Mouse (Mus musculus): ENCODE measurements around the gene Rgs12.

Gene Rgs12

DNA sequence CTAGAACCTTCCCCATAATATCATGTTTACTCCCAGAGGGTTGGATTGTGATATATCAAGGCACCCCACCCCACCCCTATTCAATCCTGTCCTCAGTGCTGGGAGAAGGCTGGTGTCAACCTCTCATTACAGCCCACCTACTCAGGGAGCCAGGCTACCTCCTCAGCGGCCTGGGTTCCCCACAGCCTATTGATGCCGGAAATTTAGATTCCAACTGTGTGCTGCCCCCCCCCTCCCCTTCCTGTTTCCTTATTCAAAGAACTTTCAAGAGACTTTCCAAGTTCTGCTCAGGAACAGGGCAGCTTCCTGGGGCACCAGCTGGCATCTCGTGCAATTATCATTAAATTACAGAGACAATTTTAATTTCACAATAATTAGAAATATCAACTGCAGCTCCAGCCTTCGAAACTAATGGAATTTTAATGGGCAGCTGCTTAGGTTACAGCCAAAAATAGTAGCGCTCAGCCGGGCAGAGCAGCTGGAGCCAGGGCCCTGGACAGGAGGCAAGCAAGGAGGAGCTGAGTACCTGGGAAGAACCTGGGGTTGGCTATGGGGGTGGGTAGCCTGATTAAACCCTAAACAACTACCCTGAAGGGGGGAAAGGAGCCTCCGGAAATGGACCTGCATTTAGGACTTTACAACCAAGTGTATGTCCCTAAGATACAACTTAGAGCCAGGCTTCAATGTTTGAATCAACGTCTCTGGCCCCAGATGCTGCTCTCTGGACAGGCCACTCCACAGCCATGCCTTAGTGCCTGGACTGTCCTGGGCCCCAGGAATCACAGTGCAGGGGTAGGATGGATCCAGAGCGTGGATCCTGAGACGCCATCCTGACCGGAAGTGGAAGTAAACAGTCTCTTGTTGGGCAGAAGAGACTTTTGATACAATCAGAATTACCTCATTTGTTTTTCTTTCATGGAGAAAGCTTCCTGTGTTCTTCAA lies 17.5 kb upstream of the Rgs12 start:
- no peak for DNase-seq

GRCm38 (mm10) chr5:34932458-34932806 lies 16.8 kb upstream of the Rgs12 start:
- DNase-seq = no peak

DNA sequence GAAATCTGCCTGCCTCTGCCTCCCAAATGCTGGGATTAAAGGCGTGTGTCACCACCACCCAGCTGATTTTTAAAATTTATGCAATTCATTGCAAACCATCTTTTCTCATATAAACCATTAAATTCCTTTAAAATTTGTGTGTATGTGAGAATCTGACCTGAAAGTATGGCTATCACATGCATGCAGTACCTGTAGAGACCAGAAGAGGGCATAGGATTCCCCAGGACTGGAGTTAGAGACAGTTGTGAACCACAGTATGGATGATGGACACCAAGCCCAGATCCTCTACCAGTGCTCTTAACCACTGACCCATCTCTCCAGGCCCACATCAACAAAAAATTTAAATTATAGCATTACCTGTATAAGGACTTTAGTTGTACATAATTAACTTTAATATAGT lies 15.8 kb upstream of the Rgs12 start:
- no peak for DNase-seq

GRCm38 (mm10) chr5:34941710-34942470 lies 7.4 kb upstream of the Rgs12 start:
- DNase-seq = no peak

GRCm38 (mm10) chr5:34943428-34943827 lies 5.8 kb upstream of the Rgs12 start:
- DNase-seq = no peak

DNA sequence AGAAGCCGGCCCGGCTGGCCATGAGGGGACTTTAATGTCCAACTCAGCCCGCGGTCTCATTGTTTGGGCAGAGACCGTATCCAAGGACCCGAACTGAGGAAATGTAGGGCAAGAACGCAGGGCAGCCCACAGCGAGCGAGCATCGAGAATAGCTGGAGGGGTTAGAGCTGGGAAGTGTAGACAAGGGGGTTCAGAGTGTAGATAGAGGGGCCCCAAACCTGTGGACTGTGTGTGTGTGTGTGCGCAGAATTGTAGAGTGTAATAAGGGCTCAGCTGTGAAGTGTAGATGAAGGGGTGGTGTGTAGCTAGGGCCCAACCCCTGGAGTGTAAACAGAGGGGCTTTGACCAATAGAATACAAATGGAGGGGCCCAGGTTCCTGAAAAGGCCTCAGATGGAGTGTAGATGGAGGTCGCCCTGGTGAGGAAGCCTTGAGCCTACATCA lies 545 bp downstream of the Rgs12 start:
- no peak for DNase-seq

GRCm38 (mm10) chr5:34950486-34951160 lies 1.4 kb downstream of the Rgs12 start:
- DNase-seq = no peak

GRCm38 (mm10) chr5:34951161-34951834 lies 2.1 kb downstream of the Rgs12 start:
- peak in 1 of 2 experiments; percentile 26 for DNase-seq

- no peak for DNase-seq
Observed at GRCm38 (mm10) chr5:34954508-34954907, 5.3 kb downstream of the Rgs12 start.

GRCm38 (mm10) chr5:34955630-34956029 lies 6.4 kb downstream of the Rgs12 start:
- DNase-seq = peak; percentile 33 to 52

DNA sequence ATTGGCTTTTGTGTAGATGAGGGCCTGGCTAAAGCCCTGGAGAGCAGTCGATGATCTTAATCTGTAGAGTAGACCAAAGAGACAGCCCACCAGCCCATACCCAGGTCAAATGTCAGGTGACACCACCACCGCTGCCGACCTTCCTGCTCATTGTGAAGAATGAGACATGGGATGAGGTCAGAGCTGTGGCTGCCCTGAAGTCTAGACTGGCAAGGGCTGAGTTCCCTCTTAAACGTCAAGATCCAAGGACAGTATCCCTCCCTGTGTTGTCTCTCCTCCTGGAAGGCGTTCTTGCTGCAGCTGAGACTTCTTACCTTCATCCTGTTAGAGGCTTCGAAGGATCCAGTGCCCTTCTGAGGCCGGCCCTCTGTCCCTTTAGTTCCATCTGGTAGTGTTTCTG lies 6.9 kb downstream of the Rgs12 start:
- DNase-seq = no peak

- DNase-seq = peak in 1 of 2 experiments; percentile 27
Observed at GRCm38 (mm10) chr5:34957015-34957414, 7.8 kb downstream of the Rgs12 start.

DNA sequence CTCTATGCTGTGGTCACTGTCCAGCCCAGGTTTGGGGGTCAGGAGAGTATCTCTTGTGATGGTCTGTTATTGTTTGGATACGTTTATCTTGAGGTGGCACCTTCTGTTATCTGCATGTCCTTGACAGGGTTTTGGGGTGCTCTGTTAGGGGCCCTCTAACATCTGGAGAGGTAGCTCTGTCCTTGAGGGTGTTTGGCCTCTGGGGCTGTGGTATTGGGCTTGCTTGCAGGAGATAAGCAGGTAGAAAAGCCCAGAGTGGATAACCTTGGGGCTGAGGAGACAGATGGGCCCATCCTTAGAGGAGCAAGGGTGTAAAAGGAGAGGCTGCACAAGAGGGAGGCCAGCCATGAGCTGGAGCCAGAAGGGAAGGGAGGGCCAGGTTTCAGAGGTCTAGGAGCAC lies 10.8 kb downstream of the Rgs12 start:
- no peak for DNase-seq

DNA sequence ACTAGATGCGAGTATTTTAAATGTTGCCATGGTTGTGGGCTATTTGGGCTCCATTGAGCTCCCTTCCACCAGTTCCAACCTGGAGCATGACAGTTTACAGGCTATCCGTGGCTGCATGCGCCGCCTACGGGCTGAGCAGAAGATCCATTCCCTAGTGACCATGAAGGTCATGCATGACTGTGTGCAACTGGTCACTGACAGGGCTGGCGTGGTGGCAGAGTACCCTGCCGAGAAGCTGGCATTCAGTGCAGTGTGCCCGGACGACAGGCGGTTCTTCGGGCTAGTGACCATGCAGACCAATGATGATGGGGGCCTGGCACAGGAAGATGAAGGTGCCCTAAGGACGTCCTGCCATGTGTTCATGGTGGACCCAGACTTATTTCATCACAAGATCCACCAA lies 16.3 kb downstream of the Rgs12 start:
- DNase-seq = peak in 1 of 2 experiments; percentile 23

- DNase-seq = no peak
Observed at GRCm38 (mm10) chr5:34968386-34968785, 19.1 kb downstream of the Rgs12 start.

DNA sequence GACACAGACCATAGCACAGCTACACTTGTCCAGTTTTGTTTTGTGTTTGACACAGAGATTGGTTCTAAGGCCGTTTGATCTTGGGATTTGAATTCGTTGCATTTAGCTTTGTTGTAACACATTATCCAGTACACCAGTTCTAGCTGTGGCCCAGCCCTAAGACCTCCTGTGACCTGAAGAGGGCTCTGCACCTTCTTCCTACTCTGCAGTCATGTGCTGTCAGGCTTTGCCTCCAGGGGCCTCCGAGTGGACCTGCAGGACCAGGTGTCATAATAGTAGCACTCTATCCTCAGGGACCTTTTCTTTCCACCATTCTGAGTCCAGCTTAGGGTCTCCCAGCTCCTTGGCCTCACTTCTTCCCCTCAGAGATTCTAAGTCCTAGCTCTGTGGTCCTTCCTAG lies 23.2 kb downstream of the Rgs12 start:
- no peak for DNase-seq

- DNase-seq = no peak
Observed at GRCm38 (mm10) chr5:34973560-34974317, 24.5 kb downstream of the Rgs12 start.

- no peak for DNase-seq
Observed at GRCm38 (mm10) chr5:34974773-34975443, 25.7 kb downstream of the Rgs12 start.

DNA sequence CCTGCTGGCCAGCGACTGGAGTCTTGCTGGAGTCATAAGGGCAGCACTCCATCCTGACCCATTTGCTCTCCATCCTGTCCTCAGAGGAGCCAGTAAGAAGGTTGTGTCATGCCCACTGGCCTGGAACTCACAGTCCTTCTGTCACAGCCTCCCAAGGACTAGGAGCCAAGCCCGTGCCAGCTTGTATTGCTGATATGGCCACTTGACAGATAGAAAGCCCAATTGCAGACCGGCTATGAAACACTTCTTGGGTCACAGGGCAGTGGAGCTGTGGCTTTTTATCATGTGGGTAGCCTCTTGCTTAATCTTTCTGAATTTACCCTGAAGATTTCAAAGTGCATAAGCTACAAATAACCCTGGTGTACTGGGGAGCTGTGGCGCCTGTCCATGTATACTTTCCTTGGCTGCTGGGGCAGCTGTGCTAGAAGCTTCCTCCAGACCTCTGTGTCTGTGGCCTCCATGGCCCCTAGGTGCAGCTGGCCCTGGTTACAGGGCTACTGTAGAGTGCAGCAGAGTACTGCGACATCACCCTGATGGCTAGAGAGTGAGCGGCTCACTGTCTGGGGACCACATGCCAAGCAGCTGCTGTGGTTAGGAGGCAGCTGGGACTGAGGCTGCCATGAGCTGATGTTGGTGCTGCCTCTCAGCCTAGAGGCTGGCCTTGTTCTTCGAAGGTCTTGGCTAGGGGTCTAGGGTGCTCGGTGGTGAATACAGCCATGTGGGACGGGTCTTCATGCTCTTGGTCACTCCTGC lies 27.5 kb downstream of the Rgs12 start:
- peak in 1 of 2 experiments; percentile 21 for DNase-seq

GRCm38 (mm10) chr5:34980099-34980498 lies 30.9 kb downstream of the Rgs12 start:
- DNase-seq = no peak

- no peak for DNase-seq
Observed at GRCm38 (mm10) chr5:34981734-34982133, 32.5 kb downstream of the Rgs12 start.

Measured in cerebellum, postnatal 25 days (tissue).